Mouse (Mus musculus) CH12.LX (cell line): ENCODE data around the gene Rnf10. TPM values are rescaled to one million over a fixed set of nuclear protein-coding genes. Genes with fewer than 3 reads are reported as not detected.

Experiments
- DNase-seq: peaks from one replicate; pipeline ENCODE4 v3.0.0-alpha.2; 2013; ENCODE audit errors: extremely low read depth
- H3K27ac ChIP-seq: 2 replicates; pipeline ENCODE4 v1.5.1; 2012; ENCODE audit warnings: low read depth, mild to moderate bottlenecking, control low read depth, moderate library complexity; ENCODE audit not compliant: insufficient read depth
- H3K27me3 ChIP-seq: replicated peaks from 2 replicates; pipeline ENCODE3; 2012; ENCODE audit warnings: inconsistent platforms
- H3K36me3 ChIP-seq, 2 experiments: replicated peaks in 1 of 2; 2 replicates each; pipeline versions ENCODE3 to v1.6.1; 2012; ENCODE audit warnings: inconsistent platforms in 1 of 2, low read length in 1 of 2, mild to moderate bottlenecking in 1 of 2, mixed read lengths in 1 of 2, moderate library complexity in 1 of 2; ENCODE audit not compliant: control insufficient read depth in 1 of 2, insufficient read depth in 1 of 2
- H3K4me1 ChIP-seq, 2 experiments: 2 replicates each; pipeline ENCODE4 v1.6.1; 2012; ENCODE audit warnings: inconsistent platforms in 1 of 2, moderate library complexity in 1 of 2; ENCODE audit not compliant: insufficient read depth in 2 of 2, control insufficient read depth in 1 of 2
- H3K4me2 ChIP-seq: 2 replicates; pipeline ENCODE4 v1.6.1; 2012; ENCODE audit warnings: low read depth, mild to moderate bottlenecking, control low read depth; ENCODE audit not compliant: poor library complexity, insufficient read depth, severe bottlenecking
- H3K4me3 ChIP-seq, 3 experiments: fragments of 150-350 bp in 1 of 3; sonication (generic) in 1 of 3; replicated peaks in 1 of 3; 2 replicates each; pipeline versions ENCODE3 to v1.5.1; 2011 to 2012; ENCODE audit warnings: low read depth in 2 of 3, low read length in 2 of 3, mild to moderate bottlenecking in 2 of 3, moderate library complexity in 2 of 3, control low read depth in 1 of 3, improper control_type of control experiment in 1 of 3, inconsistent platforms in 1 of 3, mixed read lengths in 1 of 3; ENCODE audit not compliant: poor library complexity in 1 of 3
- H3K79me2 ChIP-seq: replicated peaks from 2 replicates; pipeline ENCODE4 v1.6.1; 2012; ENCODE audit warnings: mild to moderate bottlenecking, moderate library complexity; ENCODE audit not compliant: control insufficient read depth, poor library complexity, insufficient read depth, severe bottlenecking; ENCODE audit errors: extremely low read depth
- H3K9ac ChIP-seq: 2 replicates; pipeline ENCODE4 v1.6.1; 2012; ENCODE audit warnings: low read depth, mild to moderate bottlenecking, control low read depth, moderate library complexity; ENCODE audit not compliant: insufficient read depth
- H3K9me3 ChIP-seq: replicated peaks from 2 replicates; pipeline ENCODE3; 2012; ENCODE audit warnings: low read length, inconsistent platforms, mixed read lengths
- CHD1 ChIP-seq: IDR thresholded peaks from 2 replicates; pipeline ENCODE4 v1.6.1; 2012; ENCODE audit warnings: low read depth, low read length, improper control_type of control experiment, inconsistent platforms
- CHD2 ChIP-seq: IDR thresholded peaks from 2 replicates; pipeline ENCODE4 v1.6.1; 2011; ENCODE audit warnings: low read length, improper control_type of control experiment
- CTCF ChIP-seq, 2 experiments: IDR thresholded peaks in 1 of 2; conservative IDR thresholded peaks in 1 of 2; 2 replicates each; pipeline ENCODE4 v1.5.1; 2011 to 2012; ENCODE audit warnings: low read depth in 2 of 2, low read length in 2 of 2, improper control_type of control experiment in 1 of 2, inconsistent platforms in 1 of 2, mild to moderate bottlenecking in 1 of 2, moderate library complexity in 1 of 2
- E2F4 ChIP-seq: IDR thresholded peaks from 2 replicates; pipeline ENCODE4 v1.6.1; 2011; ENCODE audit warnings: low read depth, low read length, improper control_type of control experiment; ENCODE audit not compliant: insufficient replicate concordance
- ELF1 ChIP-seq: IDR thresholded peaks from 2 replicates; pipeline ENCODE4 v1.6.1; 2014; ENCODE audit warnings: low read depth, mild to moderate bottlenecking, inconsistent platforms, low read length, improper control_type of control experiment
- EP300 ChIP-seq: IDR thresholded peaks from 2 replicates; pipeline ENCODE4 v1.6.1; 2011; ENCODE audit warnings: low read length, improper control_type of control experiment
- IRF4 ChIP-seq: IDR thresholded peaks from 2 replicates; pipeline ENCODE4 v1.6.1; 2014; ENCODE audit warnings: low read depth, mild to moderate bottlenecking, inconsistent platforms, low read length, improper control_type of control experiment
- JUN ChIP-seq: IDR thresholded peaks from 2 replicates; pipeline ENCODE4 v1.6.1; 2011; ENCODE audit warnings: low read depth, mild to moderate bottlenecking, low read length, improper control_type of control experiment, moderate library complexity; ENCODE audit not compliant: insufficient read depth
- JUND ChIP-seq: conservative IDR thresholded peaks from 2 replicates; pipeline ENCODE4 v1.6.1; 2011; ENCODE audit warnings: low read depth, low read length, improper control_type of control experiment
- KAT2A ChIP-seq: IDR thresholded peaks from 2 replicates; pipeline ENCODE4 v1.6.1; 2012; ENCODE audit warnings: low read length, improper control_type of control experiment, inconsistent platforms; ENCODE audit not compliant: insufficient replicate concordance
- MAX ChIP-seq: IDR thresholded peaks from 2 replicates; pipeline ENCODE4 v1.6.1; 2011; ENCODE audit warnings: low read length, improper control_type of control experiment
- MYC ChIP-seq: IDR thresholded peaks from 2 replicates; pipeline ENCODE4 v1.6.1; 2011; ENCODE audit warnings: low read depth, mild to moderate bottlenecking, improper control_type of control experiment, low read length
- NELFE ChIP-seq: IDR thresholded peaks from 2 replicates; pipeline ENCODE4 v1.6.1; 2011; ENCODE audit warnings: low read depth, low read length, improper control_type of control experiment
- POLR2AphosphoS2 ChIP-seq: IDR thresholded peaks from 2 replicates; pipeline ENCODE4 v1.6.1; 2011; ENCODE audit warnings: low read depth, low read length, improper control_type of control experiment
- RAD21 ChIP-seq: IDR thresholded peaks from 2 replicates; pipeline ENCODE4 v1.6.1; 2011; ENCODE audit warnings: low read depth, mild to moderate bottlenecking, low read length, improper control_type of control experiment, moderate library complexity
- SIN3A ChIP-seq: IDR thresholded peaks from 2 replicates; pipeline ENCODE4 v1.6.1; 2012; ENCODE audit warnings: low read length, improper control_type of control experiment, inconsistent platforms
- SMC3 ChIP-seq: IDR thresholded peaks from 2 replicates; pipeline ENCODE4 v1.6.1; 2011; ENCODE audit warnings: low read depth, low read length, improper control_type of control experiment
- TBP ChIP-seq: conservative IDR thresholded peaks from 2 replicates; pipeline ENCODE4 v1.6.1; 2011; ENCODE audit warnings: low read depth, low read length, improper control_type of control experiment
- TCF12 ChIP-seq: IDR thresholded peaks from 2 replicates; pipeline ENCODE4 v1.6.1; 2014; ENCODE audit warnings: low read depth, mild to moderate bottlenecking, inconsistent platforms, low read length, improper control_type of control experiment
- ZC3H11A ChIP-seq: IDR thresholded peaks from 2 replicates; pipeline ENCODE4 v1.6.1; 2012; ENCODE audit warnings: low read depth, mild to moderate bottlenecking, inconsistent platforms, low read length, improper control_type of control experiment
- ZNF384 ChIP-seq: IDR thresholded peaks from 2 replicates; pipeline ENCODE4 v1.6.1; 2012; ENCODE audit warnings: low read depth, low read length, improper control_type of control experiment, inconsistent platforms
- dilution Hi-C: fragments of 300-500 bp; cut with MboI; formaldehyde crosslinking; loops from 2 replicates; pipeline ENCODE4 v1.14.3; 2020; ENCODE audit warnings: low sequenced_read_pairs; ENCODE audit not compliant: extremely low pct_unique_long_range_greater_than_20kb, extremely low pct_ligation_motif_present
- in situ Hi-C: fragments of 300-500 bp; cut with MboI; formaldehyde crosslinking; loops from 3 replicates; pipeline ENCODE4 v1.14.3; 2019; ENCODE audit warnings: low sequenced_read_pairs, low pct_ligation_motif_present, low pct_unique_long_range_greater_than_20kb, mixed read lengths
- polyA plus RNA-seq: library from polyadenylated mRNA; unstranded; fragments of >175 nt; gene quantifications from 2 replicates; pipeline ENCODE4 v1.2.1, GENCODE M21; 2012; ENCODE audit warnings: low read depth; ENCODE audit not compliant: insufficient read length
- total RNA-seq, 2 experiments: library from RNA; depleted of rRNA; stranded (reverse); fragments of 300-350 nt in 1 of 2; fragments of >200 nt in 1 of 2; gene quantifications; 2 replicates each; pipeline ENCODE4 v1.2.3; 2012 to 2014

Rnf10 gene
- total and polyA plus RNA-seq, 3 experiments = 38.5 to 187 (median 63.6) TPM

DNA sequence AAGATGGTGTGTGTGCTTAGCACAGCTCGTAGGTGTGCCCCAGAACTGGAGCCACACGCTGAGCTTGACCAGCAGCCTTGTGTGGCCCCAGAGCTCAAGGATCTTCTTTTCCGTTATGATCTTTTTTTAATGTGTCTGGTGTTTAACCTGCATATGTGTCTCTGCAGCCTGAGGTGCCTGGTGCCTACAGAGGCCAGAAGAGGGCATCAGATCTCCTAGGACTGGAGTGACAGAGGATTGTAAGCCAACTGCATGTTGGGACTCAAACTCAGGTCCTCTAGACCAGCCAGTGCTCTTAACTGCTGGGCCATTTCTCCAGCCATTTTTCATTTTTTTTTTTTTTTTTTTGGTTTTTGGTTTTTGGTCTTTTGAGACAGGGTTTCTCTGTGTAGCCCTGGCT lies 12.0 kb upstream of the Rnf10 start:
- DNase-seq = peak; percentile 20
- H3K9me3 ChIP-seq = no peaks in the 10 kb centered on the region
- H3K9ac ChIP-seq = no peak overlapping the region
- H3K4me1 ChIP-seq = peaks cover 3 to 19% of the 10 kb centered on the region in 2 experiments
- no peak overlapping the region for H3K4me2 ChIP-seq
- dilution Hi-C loops = no loop called here
- in situ Hi-C loops = no loop called here
- TF ChIP-seq SMC3 (peak; percentile 46), ZNF384 (no peak), JUND (no peak), EP300 (no peak), RAD21 (peak; percentile 45), CTCF (conservative IDR thresholded peaks at IDR 0.05 in 1 of 2, IDR thresholded peaks at IDR 0.05 in 1 of 2; ENCODE audit: low read depth in 2 of 2, low read length in 2 of 2) (peak in 1 of 2 experiments; percentile 57; a peak in 2 of 4 replicates), KAT2A (no peak)
- H3K4me3 ChIP-seq = no peak overlapping the region
- peaks cover 20% of the 10 kb centered on the region for H3K79me2 ChIP-seq
- peaks cover 28 to 61% of the 10 kb centered on the region in 2 experiments for H3K36me3 ChIP-seq
- no peak overlapping the region for H3K27ac ChIP-seq
- H3K27me3 ChIP-seq = no peaks in the 10 kb centered on the region

GRCm38 (mm10) chr5:115280050-115280687 lies 7.5 kb upstream of the Rnf10 start:
- peaks cover 4 to 24% of the 10 kb centered on the region in 2 experiments for H3K4me1 ChIP-seq
- dilution Hi-C loops = no loop called here
- peaks cover 15 to 29% of the 10 kb centered on the region in 2 experiments for H3K36me3 ChIP-seq
- H3K4me2 ChIP-seq = peak overlapping the region; percentile 93
- peak in 1 of 2 experiments; percentile 24; a peak in 2 of 4 replicates for TF ChIP-seq CTCF (conservative IDR thresholded peaks at IDR 0.05 in 1 of 2, IDR thresholded peaks at IDR 0.05 in 1 of 2; ENCODE audit: low read depth in 2 of 2, low read length in 2 of 2)
- no peak for TF ChIP-seq ZC3H11A
- no peak for TF ChIP-seq RAD21
- no peak for TF ChIP-seq EP300
- TF ChIP-seq, all 38 proteins: peak for 1
- peak; percentile 33 for DNase-seq
- Histone ChIP-seq H3K79me2 (peaks cover 22% of the 10 kb centered on the region), H3K27me3 (no peaks in the 10 kb centered on the region), H3K9ac (peak overlapping the region; percentile 82), H3K27ac (peak overlapping the region; percentile 51), H3K4me3 (peak overlapping the region; percentile 93 to 100 (median 98)), H3K9me3 (peaks cover 2% of the 10 kb centered on the region)
- in situ Hi-C loops = no loop called here

- Histone ChIP-seq H3K4me2 (peak within 1 kb of the TSS; percentile 93), H3K4me3 (peak within 1 kb of the TSS; percentile 93 to 100 (median 98)), H3K4me1 (peaks cover 7 to 30% of the 10 kb centered on the region in 2 experiments), H3K36me3 (peaks cover 12 to 23% of the 10 kb centered on the region in 2 experiments), H3K9me3 (peaks cover 2% of the 10 kb centered on the region), H3K27me3 (no peaks in the 10 kb centered on the region), H3K27ac (peak within 1 kb of the TSS; percentile 51), H3K79me2 (peaks cover 22% of the 10 kb centered on the region), H3K9ac (peak within 1 kb of the TSS; percentile 82)
- peak; percentile 66 for DNase-seq
- in situ Hi-C loops (no loop called here), dilution Hi-C loops (no loop called here)
- TF ChIP-seq ELF1 = peak; percentile 71
- no peak for TF ChIP-seq CHD1
- TF ChIP-seq CTCF (conservative IDR thresholded peaks at IDR 0.05 in 1 of 2, IDR thresholded peaks at IDR 0.05 in 1 of 2; ENCODE audit: low read depth in 2 of 2, low read length in 2 of 2) = no peak
- TF ChIP-seq KAT2A = peak; percentile 79; the same call in 1 of the 2 replicates
- TF ChIP-seq JUND = no peak
- TF ChIP-seq POLR2AphosphoS2 = peak; percentile 51; the same call in 1 of the 2 replicates
- TF ChIP-seq E2F4 = no peak
- TF ChIP-seq CHD2 = no peak
- no peak for TF ChIP-seq RAD21
- TF ChIP-seq MAX = peak; percentile 78
- no peak for TF ChIP-seq MYC
- peak; percentile 89 for TF ChIP-seq SIN3A
- peak; percentile 48 for TF ChIP-seq IRF4
- peak; percentile 96 for TF ChIP-seq ZNF384
- no peak for TF ChIP-seq TBP
- TF ChIP-seq TCF12 = peak; percentile 77
- TF ChIP-seq NELFE = peak; percentile 84
- TF ChIP-seq JUN = no peak
Measured at GRCm38 (mm10) chr5:115279226-115280049, 6.7 kb upstream of the Rnf10 start, which contains the start of gene Coq5. Coq5 (plus strand) TSS chr5:115279666.
